19 mouse cellular contexts compared by ENCODE assay signal in the genomic region with DNA sequence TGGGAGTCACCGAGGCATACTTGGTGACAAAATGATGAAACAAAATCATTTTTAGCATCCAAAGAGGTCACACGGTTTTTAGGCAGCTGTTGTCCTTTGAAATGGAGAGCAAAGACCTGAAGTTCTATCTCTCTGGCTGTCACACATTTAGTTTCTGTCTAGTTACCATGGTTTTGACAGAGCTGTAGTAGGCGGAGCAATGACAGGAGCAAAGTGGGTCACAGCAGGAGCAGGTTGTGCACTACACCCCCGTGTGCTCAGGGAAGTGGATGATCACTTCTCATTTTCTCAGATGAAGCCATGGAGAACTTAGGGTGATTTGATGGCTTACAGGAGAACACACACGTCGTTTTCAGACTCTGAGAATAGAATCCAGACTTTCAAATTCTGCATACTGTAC.
A peak's percentile ranks its signal among the peaks of the same experiment; 100 is the strongest.
DNase-seq lines count a peak whose midpoint lies in the region.
"Had no signal": no experiment of that assay in that cellular context is flagged by ENCODE, and none has a peak within 500 bp of the region (broad histone marks: within the 10 kb centered on the region; RNA-seq: fewer than 3 reads in every experiment).

No protein-coding gene starts in this region.

- peak; percentile 58 to 66 for DNase-seq in cerebellum, postnatal 14 days
- DNase-seq in cerebellum, adult 9-11 months: no peak
- DNase-seq in layer of hippocampus, adult 9-11 months: peak; percentile 6
- DNase-seq in layer of hippocampus, adult 9-10 months (ENCODE audit: low spot score): no peak
- peak; percentile 9 for DNase-seq in Muller cell, postnatal 12 days (ENCODE audit: inconsistent ontology term)
- DNase-seq in retina, postnatal 1 day: peak; percentile 54
- DNase-seq in kidney, postnatal 10 days: no peak
- DNase-seq: adrenal gland, postnatal 14 days; cerebellum, adult 8-10 months; gastrocnemius, postnatal 25 days; heart, adult 11 months; kidney, adult 18-20 months; kidney, postnatal 36 days; layer of hippocampus, postnatal 36 days; lung, postnatal 36 days; right cerebral cortex, postnatal 25 days; spleen, adult 18-20 months; thymus, adult 2 months; thymus, postnatal 36 days had no signal

Comparison
In these comparisons a context has a peak if more than half of its experiments do, and no peak if none do; other contexts are left out.
1. DNase-seq: peak in cerebellum, postnatal 14 days (2 of 2), layer of hippocampus, adult 9-11 months (single experiment), Muller cell, postnatal 12 days (single experiment) and retina, postnatal 1 day (single experiment); none in cerebellum, adult 9-11 months (single experiment), layer of hippocampus, adult 9-10 months (single experiment) and kidney, postnatal 10 days (single experiment).